ENCODE assay signal across 22 mouse cellular contexts in genomic region chr6:60731164-60731563, GRCm38 (mm10).
DNase-seq lines count a peak whose midpoint lies in the region; ATAC-seq and TF ChIP-seq lines count a peak whose summit lies in the region.
"Had no signal": no experiment of that assay in that cellular context is flagged by ENCODE, and none has a peak within 500 bp of the region (broad histone marks: within the 10 kb centered on the region; RNA-seq: fewer than 3 reads in every experiment).

No protein-coding gene starts in this region.

- no peaks in the 10 kb centered on the region for H3K9me3 ChIP-seq in forebrain, postnatal 0 days (ENCODE audit: low read length)
- no peaks in the 10 kb centered on the region for H3K9me3 ChIP-seq in forebrain, embryonic 14.5 days (replicated peaks; ENCODE audit: control insufficient read depth, low read length)
- no peaks in the 10 kb centered on the region for H3K9me3 ChIP-seq in embryonic facial prominence, embryonic 10.5 days
- H3K9me3 ChIP-seq: G1E had no signal

- no peak for TF ChIP-seq CTCF in forebrain, postnatal 0 days (IDR thresholded peaks at IDR 0.05; ENCODE audit: low read depth)
- TF ChIP-seq CTCF in brain, embryonic 14.5 days (IDR thresholded peaks at IDR 0.05; ENCODE audit: borderline replicate concordance, extremely low read depth, insufficient read depth, insufficient read length): no peak

- no peaks in the 10 kb centered on the region for H3K27me3 ChIP-seq in forebrain, postnatal 0 days (ENCODE audit: insufficient read depth, low read length)
- no peaks in the 10 kb centered on the region for H3K27me3 ChIP-seq in forebrain, embryonic 14.5 days (replicated peaks; ENCODE audit: control insufficient read depth, insufficient read depth, low read length)
- no peaks in the 10 kb centered on the region for H3K27me3 ChIP-seq in embryonic facial prominence, embryonic 10.5 days (replicated peaks; ENCODE audit: low read depth, poor library complexity, severe bottlenecking)
- H3K27me3 ChIP-seq: CH12.LX, Patski had no signal

- no peak overlapping the region for H3K9ac ChIP-seq in forebrain, postnatal 0 days
- no peak overlapping the region for H3K9ac ChIP-seq in forebrain, embryonic 14.5 days (ENCODE audit: low read length)

- DNase-seq in forebrain, postnatal 0 days: no peak
- no peak for DNase-seq in forebrain, embryonic 14.5 days (ENCODE audit: low spot score)
- no peak for DNase-seq in frontal cortex, adult 2 months (ENCODE audit: extremely low spot score in 1 of 2, low spot score in 1 of 2)
- DNase-seq in brain, embryonic 14.5 days (ENCODE audit: low read depth): peak; percentile 33
- DNase-seq in embryonic facial prominence, embryonic 10.5 days (ENCODE audit: low spot score): no peak
- DNase-seq: adrenal gland, adult 2 months; adrenal gland, adult 8-10 months; adrenal gland, postnatal 10 days; adrenal gland, postnatal 14 days; adrenal gland, postnatal 25 days; adrenal gland, postnatal 36 days; B cell, adult 2 months; cerebellum, adult 11 months; cerebellum, adult 11-12 months; cerebellum, adult 18-20 months; cerebellum, adult 2 months had no signal

- H3K36me3 ChIP-seq in forebrain, postnatal 0 days (ENCODE audit: insufficient read depth): no peaks in the 10 kb centered on the region
- no peaks in the 10 kb centered on the region for H3K36me3 ChIP-seq in forebrain, embryonic 14.5 days (ENCODE audit: control insufficient read depth, insufficient read depth, low read length)
- H3K36me3 ChIP-seq in embryonic facial prominence, embryonic 10.5 days (replicated peaks): no peaks in the 10 kb centered on the region

- no peak for TF ChIP-seq POLR2A in brain, embryonic 14.5 days (IDR thresholded peaks at IDR 0.05; ENCODE audit: borderline replicate concordance, extremely low read depth, insufficient read depth, insufficient read length, poor library complexity, severe bottlenecking)

- no peaks in the 10 kb centered on the region for H3K4me1 ChIP-seq in forebrain, postnatal 0 days (ENCODE audit: insufficient read depth)
- no peaks in the 10 kb centered on the region for H3K4me1 ChIP-seq in forebrain, embryonic 14.5 days (ENCODE audit: control insufficient read depth, insufficient read depth, low read length)
- no peaks in the 10 kb centered on the region for H3K4me1 ChIP-seq in embryonic facial prominence, embryonic 10.5 days

- H3K4me3 ChIP-seq in forebrain, postnatal 0 days (ENCODE audit: low read depth, low read length): no peak overlapping the region
- no peak overlapping the region for H3K4me3 ChIP-seq in forebrain, embryonic 14.5 days (ENCODE audit: low read depth, low read length)
- no peak overlapping the region for H3K4me3 ChIP-seq in embryonic facial prominence, embryonic 10.5 days

- H3K4me2 ChIP-seq in forebrain, postnatal 0 days (ENCODE audit: low read depth): no peak overlapping the region
- no peak overlapping the region for H3K4me2 ChIP-seq in forebrain, embryonic 14.5 days (ENCODE audit: low read length)

- ATAC-seq in forebrain, postnatal 0 days: peak; percentile 53; the same call in 1 of the 2 replicates
- no peak for ATAC-seq in forebrain, embryonic 14.5 days
- ATAC-seq in frontal cortex, adult (ENCODE audit: low TSS enrichment): peak; percentile 68
- ATAC-seq: activated CD4-positive, CD25-positive, alpha-beta regulatory T cell, adult 4 months; CD4-positive, CD25-positive, alpha-beta regulatory T cell, adult 4 months; Patski had no signal

- 11% methylated on average over 2 of the region's 2 CpGs for WGBS in forebrain, postnatal 0 days
- WGBS in forebrain, embryonic 14.5 days: 20% methylated on average over 2 of the region's 2 CpGs
- WGBS in embryonic facial prominence, embryonic 10.5 days: 74% methylated on average over 2 of the region's 2 CpGs

- no peak overlapping the region for H3K27ac ChIP-seq in forebrain, postnatal 0 days (ENCODE audit: low read depth, low read length)
- no peak overlapping the region for H3K27ac ChIP-seq in forebrain, embryonic 14.5 days (ENCODE audit: low read depth, low read length)
- H3K27ac ChIP-seq in embryonic facial prominence, embryonic 10.5 days (replicated peaks): no peak overlapping the region
